Comparison of ENCODE assay signal across 9 mouse cellular contexts in genomic region chr14:76623371-76623988, GRCm38 (mm10).
A peak's percentile ranks its signal among the peaks of the same experiment; 100 is the strongest.
DNase-seq lines count a peak whose midpoint lies in the region; ATAC-seq and TF ChIP-seq lines count a peak whose summit lies in the region.
"Had no signal": no experiment of that assay in that cellular context is flagged by ENCODE, and none has a peak within 500 bp of the region (broad histone marks: within the 10 kb centered on the region; RNA-seq: fewer than 3 reads in every experiment).

No protein-coding gene starts in this region.

- no peak overlapping the region for H3K4me3 ChIP-seq in forebrain, embryonic 16.5 days (replicated peaks; ENCODE audit: low read length)
- H3K4me3 ChIP-seq in lung, adult 2 months (replicated peaks; ENCODE audit: extremely low read depth, low read depth, low read length) = no peak overlapping the region
- no peak overlapping the region for H3K4me3 ChIP-seq in small intestine, adult 2 months (ENCODE audit: low read depth, low read length)
- H3K4me3 ChIP-seq: myocyte had no signal

- H3K4me2 ChIP-seq in forebrain, embryonic 16.5 days (ENCODE audit: low read length) = no peak overlapping the region

- H3K27me3 ChIP-seq in forebrain, embryonic 16.5 days (replicated peaks; ENCODE audit: control insufficient read depth, insufficient read depth, low read length) = no peaks in the 10 kb centered on the region
- H3K27me3 ChIP-seq in small intestine, adult 2 months (ENCODE audit: control insufficient read depth, insufficient read depth, low read length) = no peaks in the 10 kb centered on the region

- TF ChIP-seq POLR2A in lung, adult 2 months (IDR thresholded peaks at IDR 0.05; ENCODE audit: borderline replicate concordance, extremely low read depth, low read depth, low read length) = no peak
- no peak for TF ChIP-seq POLR2A in small intestine, adult 2 months (IDR thresholded peaks at IDR 0.05; ENCODE audit: low read depth, low read length)

- peak overlapping the region; percentile 26; the same call in 1 of the 2 replicates for H3K27ac ChIP-seq in forebrain, embryonic 16.5 days (ENCODE audit: low read length)
- peak overlapping the region; percentile 6; the same call in 1 of the 2 replicates for H3K27ac ChIP-seq in small intestine, adult 2 months (ENCODE audit: insufficient read depth, low read depth, low read length)

- H3K36me3 ChIP-seq in forebrain, embryonic 16.5 days (ENCODE audit: control insufficient read depth, insufficient read depth) = no peaks in the 10 kb centered on the region
- no peaks in the 10 kb centered on the region for H3K36me3 ChIP-seq in small intestine, adult 2 months (ENCODE audit: control insufficient read depth, insufficient read depth, low read length)

- DNase-seq in retina, embryonic 14.5 days (ENCODE audit: low spot score) = peak; percentile 58
- no peak for DNase-seq in retina, postnatal 1 day
- peak; percentile 46 for DNase-seq in lung, adult 2 months
- no peak for DNase-seq in layer of hippocampus, adult 8-10 months (ENCODE audit: low spot score in 2 of 2)
- DNase-seq in spleen, postnatal 10 days (ENCODE audit: low spot score in 2 of 2) = no peak
- DNase-seq in kidney, postnatal 36 days = no peak

- H3K9me3 ChIP-seq in forebrain, embryonic 16.5 days (ENCODE audit: control insufficient read depth, low read length) = no peaks in the 10 kb centered on the region

- H3K9ac ChIP-seq in forebrain, embryonic 16.5 days (replicated peaks; ENCODE audit: low read depth, low read length) = no peak overlapping the region

- peaks cover 39% of the 10 kb centered on the region for H3K4me1 ChIP-seq in forebrain, embryonic 16.5 days (replicated peaks; ENCODE audit: control insufficient read depth, insufficient read depth, low read length)
- H3K4me1 ChIP-seq in lung, adult 2 months (ENCODE audit: control insufficient read depth, insufficient read depth, low read length) = peaks cover 11% of the 10 kb centered on the region
- H3K4me1 ChIP-seq in small intestine, adult 2 months (ENCODE audit: control insufficient read depth, insufficient read depth, insufficient read length, low read length) = peaks cover 13% of the 10 kb centered on the region; the same call in 1 of the 2 replicates

- 31% methylated on average over 10 of the region's 10 CpGs for WGBS in forebrain, embryonic 16.5 days
- 32% methylated on average over 10 of the region's 10 CpGs for WGBS in lung, adult 2 months
- WGBS in small intestine, adult 2 months = 21% methylated on average over 10 of the region's 10 CpGs

- TF ChIP-seq CTCF in lung, adult 2 months (IDR thresholded peaks at IDR 0.05; ENCODE audit: insufficient read depth, low read length) = no peak
- TF ChIP-seq CTCF in small intestine, adult 2 months (IDR thresholded peaks at IDR 0.05; ENCODE audit: extremely low read depth, insufficient read length, insufficient replicate concordance, low read depth, low read length) = no peak

- ATAC-seq in forebrain, embryonic 16.5 days = no peak

Comparison
In these comparisons a context has a peak if more than half of its experiments do, and no peak if none do; other contexts are left out.
1. DNase-seq: peak in retina, embryonic 14.5 days (single experiment) and lung, adult 2 months (single experiment); none in retina, postnatal 1 day (single experiment), layer of hippocampus, adult 8-10 months (0 of 2), spleen, postnatal 10 days (0 of 2) and kidney, postnatal 36 days (0 of 2).